Mouse (Mus musculus): ENCODE measurements at regions not wholly inside any gene's neighbourhood (a gene's known extent, or its start where the extent isn't known, plus 50 kb on each side); places are given as distances from the start of the nearest gene placed in this dataset.
A peak's percentile ranks its signal among the peaks of the same experiment; 100 is the strongest.

DNA sequence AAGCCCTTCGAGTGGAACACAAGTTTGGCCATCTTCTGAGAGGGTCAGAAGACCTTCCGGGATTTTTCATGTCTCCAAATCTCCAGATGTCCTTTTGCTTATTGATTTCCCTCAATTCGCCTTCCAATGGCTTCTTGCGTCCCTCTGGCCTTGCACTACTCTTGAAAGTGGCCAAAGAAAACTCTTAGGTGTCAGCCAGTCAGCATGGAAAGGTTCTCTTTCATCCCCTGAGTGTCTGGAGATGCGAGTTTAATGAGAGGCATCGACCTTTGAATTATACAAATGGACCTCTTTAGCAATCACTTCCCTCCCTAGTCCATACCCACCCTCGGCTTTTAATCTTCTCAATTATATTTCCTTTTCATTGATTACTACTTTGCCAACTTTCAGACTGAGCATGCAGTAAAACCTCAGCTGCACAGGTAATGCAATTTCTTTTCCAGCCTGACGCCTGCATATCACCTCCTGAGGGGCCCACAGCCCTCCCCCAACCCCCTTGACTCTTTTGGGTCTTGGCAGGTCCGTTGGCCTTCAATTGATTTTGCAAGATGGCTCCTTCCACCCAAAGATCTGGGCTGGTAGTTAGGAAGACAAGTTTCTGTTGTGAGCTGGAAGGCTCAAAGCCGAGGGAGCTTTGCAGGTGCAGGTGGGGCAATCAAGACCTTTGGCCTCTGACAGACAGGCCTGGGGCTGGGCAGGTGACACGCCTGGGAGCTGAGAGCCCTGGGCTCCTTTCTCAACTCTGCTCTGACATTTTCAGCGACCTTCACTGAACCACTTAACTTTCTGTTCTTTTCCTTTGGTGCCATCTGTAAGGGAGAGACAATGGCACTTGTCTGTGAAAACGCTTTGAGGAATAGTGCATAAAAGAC lies 461.8 kb downstream of the Ccdc171 start:
- DNase-seq = no peak

DNA sequence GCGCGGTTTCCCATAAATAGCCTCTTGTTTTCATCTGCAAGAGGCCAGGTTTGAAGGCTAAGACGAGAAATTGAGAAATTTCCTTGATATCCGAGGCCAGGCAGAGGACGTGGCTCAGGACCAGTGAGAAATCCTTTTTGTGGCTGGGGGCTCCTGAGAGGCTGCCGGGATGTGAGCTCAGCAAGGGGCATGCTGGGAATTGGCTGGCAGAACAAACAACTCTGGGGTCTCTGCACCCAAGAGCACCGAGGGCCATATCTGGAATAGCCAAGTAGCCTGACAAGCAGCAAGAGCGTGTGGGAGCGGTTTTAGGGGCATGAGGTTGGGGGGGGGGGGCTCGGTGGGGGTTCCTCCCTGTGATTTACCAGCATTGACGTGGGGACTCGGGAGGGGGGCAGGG lies 462.5 kb downstream of the Ccdc171 start:
- no peak for DNase-seq

DNA sequence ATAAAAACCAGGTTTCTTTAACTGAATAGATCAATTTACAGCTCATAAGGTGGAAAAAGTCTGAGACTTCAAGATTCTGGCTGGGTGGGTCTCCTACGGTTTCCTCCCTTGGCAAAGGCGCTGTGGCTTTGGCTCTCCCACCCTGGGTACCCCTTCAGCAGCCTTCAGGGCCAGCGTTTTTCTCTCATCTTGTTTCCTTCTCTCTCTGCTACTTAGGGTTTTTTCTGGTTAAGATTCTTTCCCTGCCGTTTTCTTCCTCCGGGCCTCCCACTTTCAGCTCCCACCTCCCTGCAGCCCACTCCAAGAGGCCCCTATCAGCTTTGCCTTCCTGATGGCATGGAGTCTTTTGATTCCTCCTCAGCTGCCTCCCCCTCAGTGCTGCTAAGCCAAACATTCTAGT lies 463.0 kb downstream of the Ccdc171 start:
- no peak for DNase-seq

DNA sequence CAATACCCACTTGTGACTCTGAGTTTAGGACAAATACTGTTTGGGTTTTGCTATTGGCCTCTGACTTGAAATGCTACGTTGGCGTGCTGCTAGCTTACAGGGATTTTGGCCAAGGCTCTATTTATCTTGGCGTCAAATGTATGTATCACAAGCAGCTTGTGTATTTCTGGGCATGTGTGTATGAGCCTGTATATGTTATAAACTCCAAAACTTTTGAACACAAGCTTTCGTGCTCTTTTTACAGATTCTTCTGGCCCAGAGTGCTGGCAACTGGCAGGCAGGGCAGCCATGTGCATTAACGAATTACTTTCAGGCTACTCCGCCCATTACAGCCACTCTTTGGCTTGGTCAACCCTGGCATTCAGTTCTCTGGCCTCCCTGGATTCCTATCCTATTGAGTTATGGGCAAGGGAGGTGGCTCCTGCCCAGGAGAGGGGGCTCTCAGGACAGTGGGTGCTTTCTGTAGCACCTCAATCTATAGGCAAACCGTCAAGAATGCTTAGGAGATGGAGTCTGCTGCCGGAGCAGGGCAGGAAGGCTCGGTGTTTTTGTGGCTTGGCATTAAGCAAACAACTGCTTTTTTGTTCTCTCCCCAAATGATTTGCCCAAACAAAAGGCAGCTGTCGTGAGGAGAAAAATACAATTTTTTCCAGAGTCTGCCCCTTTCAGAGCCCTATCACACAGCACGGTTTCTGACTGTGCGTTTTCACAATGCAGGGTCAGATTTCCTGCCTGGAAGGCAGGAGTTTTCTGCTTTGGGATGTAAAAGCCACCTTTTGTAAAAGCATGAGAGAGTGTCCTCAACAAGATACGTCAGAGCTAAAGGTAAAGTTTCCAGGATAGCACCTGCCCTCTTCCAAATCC lies 465.0 kb downstream of the Ccdc171 start:
- DNase-seq = no peak

DNA sequence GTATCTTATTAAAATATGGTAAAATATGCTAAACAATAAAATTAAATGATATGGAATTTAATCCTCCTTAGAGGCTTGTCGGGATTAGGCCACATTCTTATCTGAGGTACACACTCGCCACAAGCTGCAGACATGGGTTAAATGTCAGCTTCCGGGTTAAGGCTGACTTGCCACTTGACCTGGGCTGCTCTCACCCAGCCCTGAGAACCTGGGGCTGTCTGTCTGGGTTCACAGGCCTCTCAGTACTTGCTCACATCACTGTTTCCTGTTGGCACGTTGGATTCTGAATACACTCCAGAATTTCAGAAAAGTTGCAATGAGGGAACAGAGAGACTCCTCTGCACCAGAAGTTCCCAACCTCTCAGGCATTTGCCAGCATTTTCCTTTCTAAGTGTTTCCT lies 465.9 kb downstream of the Ccdc171 start:
- no peak for DNase-seq

DNA sequence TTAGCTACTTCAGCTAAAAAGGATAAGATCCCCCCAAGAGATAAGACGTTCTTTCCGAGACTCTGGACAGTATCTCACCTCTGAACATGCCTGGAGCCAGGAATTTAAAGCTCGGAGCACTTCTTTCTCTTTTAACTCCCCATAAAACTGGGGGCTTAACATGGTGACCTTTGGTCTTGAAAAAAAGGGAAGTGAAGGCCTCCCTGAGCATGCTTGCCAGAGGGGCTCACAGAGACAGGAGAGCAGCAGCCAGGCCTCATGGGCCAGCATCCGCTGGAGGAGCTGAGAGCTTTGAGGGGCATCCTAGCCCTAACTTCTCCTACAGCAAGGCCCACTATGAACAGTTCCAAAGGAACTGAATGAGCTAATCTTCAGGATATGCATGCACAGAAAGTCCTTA lies 471.7 kb downstream of the Ccdc171 start:
- no peak for DNase-seq

DNA sequence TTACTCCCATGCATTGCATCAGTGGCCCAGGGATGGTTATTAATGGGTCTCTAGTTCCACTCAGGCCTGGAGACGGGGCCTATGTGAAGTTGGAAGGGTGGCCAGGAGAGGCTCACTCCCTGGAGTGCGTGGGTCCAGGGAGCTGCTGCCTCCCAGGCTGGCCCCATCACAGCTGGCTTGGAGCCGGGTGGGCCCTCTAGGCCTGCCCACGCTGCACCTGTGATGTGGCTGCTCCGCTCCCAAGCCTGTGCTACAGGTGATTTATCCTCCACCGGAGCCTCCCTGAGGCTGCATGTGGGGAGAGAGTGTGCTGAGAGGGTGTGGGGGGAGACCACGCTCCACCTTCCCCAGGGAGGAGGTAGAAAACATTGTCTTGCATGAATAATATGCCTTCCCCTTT lies 476.3 kb downstream of the Ccdc171 start:
- no peak for DNase-seq

DNA sequence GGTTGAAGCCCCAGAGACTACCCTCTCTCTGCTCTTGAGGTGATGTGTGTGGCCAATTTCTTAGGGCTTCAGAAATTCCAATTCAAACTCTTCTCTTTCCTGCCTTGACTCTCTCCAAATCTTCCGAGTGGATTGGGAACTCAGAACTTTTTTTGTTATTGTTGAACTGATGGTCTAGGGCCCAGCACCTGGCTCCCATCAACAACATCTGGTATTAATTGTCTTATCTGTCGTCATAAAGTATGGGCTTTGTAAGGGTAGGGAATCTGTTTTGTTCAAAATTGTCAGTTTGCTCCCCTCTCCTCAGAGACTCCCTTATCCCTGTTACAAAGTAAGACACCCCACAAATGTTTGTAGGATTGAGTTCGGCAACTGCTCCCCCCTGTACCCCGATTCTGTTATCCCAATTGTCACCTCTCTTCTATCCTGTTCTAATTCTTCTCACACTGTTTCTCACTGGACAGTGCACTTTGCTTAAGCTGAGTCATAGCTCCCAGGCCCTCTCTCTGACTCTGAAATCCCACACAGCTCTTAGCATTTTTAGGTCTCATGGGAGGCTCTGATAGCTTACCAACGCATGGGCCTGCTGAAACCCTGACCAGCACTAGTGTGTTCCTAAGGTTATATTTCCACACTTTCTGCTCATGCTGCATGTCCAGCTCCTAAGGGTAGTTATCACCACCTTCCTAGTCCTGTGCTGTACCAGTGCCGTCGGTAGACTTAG lies 478.9 kb downstream of the Ccdc171 start:
- no peak for DNase-seq

DNA sequence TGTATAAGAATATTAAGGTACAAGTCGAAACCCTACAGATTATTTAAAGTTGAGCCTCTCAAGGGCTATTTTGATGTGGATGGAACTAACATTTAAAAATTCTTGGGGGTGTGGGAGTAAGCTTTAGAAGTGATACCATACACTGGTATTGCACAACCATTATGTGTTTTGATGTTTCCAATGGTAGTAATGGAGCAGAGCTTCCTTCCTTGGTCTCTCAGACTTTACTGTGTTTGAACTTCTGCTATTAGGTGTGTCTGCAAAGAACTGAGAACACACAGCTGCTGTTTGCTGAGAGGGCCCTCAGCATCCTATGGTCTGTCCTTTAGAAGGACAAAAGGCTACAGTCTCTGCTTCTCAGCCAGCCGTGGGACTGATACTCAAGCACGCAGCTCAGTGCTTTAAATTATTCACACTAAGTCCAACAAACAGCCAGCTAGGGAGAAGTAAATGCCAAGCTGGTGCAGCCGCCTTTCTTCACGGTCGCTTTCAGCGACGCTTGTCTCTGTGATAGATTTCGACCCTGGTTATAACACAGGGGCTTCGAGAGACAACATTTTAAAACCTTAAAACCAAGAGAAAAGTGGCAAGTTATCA lies 479.5 kb downstream of the Ccdc171 start:
- DNase-seq = no peak

DNA sequence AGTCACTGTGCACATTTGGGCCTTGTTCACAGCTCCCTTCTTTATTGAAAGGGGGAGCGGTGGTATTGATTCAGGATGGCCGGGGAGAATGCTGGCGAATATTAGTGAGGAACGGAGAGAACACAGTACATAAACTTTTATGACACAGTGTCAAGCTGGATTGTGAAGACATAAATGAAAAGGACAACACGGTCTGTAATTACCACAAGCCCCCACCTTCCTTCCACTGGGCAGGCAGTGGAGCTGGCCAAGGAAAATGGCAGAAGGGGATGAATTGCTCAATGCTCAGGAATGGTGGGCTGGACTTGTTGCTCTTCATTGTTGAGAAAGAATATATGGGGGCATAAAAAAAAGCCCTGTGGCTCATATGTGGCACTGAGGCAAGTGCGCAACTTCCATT lies 486.6 kb downstream of the Ccdc171 start:
- DNase-seq = no peak

DNA sequence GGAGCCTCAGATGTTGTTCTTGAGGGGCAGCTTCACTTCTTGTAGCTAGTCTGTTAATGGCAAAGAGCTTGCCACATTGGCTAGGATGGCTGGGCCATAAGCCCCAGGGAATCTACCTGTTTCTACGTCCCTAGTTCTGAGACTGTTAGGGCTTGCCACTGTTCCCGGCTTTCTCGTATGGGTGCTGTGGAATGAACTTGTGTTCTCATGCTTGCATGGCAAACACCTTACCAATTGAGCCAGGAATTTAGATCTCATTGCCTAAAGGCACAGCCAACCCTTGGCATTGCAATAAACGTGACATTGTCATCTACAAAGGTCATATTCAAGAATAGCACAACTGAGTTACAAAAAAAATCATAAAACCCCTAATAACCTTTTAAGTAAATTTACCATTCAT lies 489.8 kb downstream of the Ccdc171 start:
- no peak for DNase-seq

DNA sequence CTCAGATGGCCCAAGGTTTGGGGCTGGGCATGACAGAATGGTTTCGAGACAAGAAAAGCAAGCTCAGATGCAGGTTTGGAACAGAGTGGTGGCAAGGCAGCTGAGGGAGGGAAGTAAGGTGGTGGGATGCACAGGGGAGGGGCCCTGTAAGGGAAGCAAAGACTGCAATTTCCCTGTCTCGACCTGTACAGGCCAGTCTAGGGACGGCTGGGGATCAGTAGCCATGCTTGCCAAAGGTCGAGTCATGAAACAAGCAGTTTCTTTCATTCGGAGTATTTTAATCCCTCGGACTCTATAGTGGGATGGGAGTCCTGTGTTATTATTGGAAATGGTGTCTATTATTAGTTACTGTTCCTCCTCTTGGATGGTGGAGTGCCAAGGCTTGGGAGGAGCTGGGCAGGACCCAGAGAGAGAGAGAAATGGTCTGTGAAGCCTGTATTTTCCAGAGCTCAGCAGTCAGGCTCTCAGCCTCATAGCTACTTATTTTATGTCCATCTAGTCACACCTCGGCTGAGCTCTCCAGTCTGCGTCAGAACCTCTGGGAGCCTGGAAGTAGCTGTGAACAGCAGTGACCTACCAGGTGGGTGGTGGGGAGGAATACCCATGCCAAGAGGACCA lies 490.3 kb downstream of the Ccdc171 start:
- no peak for DNase-seq

DNA sequence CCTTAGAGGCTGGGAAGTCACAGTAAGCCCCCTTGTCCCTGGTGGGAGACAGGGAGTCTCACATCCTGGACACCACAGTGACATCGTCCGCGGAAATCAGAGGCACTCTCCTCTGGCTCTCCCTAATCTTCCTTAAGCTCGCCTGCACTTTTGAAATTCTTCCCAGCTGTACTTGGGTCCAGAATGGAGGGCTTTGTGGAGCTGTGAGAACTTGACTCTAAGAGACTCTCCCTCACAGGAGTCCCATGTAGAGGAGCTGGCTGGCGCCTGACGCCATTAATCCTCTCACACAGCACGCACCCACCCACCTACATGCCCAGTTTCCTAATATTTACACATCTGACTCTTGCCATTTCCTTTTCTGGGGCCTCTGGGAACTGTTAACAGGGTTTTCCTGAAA lies 492.8 kb downstream of the Ccdc171 start:
- DNase-seq = no peak

DNA sequence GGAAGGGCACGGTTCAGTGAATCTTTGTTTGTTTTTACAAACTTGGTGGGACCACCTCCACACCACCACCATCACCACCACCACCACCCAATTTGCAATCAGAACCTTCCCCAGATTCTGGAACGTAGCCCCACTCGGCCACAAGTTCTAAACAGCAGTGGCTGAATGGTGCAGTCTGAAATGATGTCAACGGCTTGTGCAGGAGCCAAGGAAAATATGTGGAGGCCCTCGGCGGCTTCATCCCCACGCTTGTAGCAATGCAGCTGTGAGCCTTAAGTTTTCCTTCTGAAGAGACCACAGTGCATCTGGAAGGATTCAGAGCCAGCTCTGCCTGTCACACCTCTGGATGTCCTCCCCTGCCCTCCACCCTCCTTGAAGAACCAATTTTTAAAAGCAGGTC lies 493.4 kb downstream of the Ccdc171 start:
- DNase-seq = peak in 1 of 2 experiments; percentile 3

DNA sequence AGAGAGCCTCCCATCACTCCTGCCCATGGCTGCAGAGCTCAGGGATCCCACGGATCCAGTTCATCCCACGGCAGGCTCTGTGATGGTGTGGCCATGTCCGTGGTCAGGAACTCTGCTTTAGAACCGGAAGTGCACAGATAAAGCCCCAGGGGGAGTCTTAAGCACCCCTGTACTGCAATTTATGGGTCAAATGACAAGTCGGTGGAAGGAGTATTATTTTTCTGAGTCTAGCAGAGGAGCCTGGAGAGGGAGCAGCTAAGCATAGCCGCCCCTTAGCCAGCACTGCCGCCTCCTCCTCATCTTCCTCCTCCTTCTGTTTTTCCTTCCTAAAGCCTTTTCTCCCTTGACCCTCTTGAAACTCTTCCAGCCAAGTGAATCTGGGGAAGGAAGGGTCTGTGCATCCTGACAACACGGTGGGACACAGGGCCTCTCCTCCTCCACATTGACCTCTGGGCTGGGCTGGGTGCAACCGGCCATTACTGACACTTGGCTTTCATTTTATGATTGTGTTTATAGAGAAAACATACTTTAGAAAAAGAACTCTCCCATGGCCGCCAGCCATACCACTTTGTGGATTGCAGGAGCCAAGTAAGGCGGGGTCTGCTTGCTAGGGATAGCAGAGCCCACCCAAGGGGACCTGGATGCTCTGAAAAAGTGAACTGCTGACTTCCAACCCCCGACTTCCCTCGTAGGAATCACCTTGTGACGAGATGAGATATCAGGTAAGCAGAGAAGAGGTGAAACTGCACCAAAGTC lies 494.3 kb downstream of the Ccdc171 start:
- no peak for DNase-seq

DNA sequence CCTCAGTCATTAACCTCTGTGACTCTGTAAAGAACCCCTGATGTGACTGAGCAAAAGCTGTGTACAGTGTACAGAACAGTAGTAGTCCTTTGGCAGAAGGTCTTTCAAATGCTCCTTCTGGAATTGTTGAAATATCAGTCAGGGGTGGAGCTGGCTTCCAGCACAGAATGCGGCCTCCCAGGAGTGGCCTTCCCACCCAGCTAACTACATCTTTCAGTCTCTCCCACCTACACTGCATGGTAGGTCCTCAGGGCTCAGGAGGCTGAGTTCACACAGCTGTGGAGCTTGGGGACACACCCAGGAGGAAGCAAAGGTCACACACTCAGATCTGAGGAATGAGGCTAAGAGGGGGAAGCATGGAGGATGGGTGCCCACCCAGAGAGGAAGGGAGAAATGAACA lies 495.3 kb downstream of the Ccdc171 start:
- DNase-seq = no peak

DNA sequence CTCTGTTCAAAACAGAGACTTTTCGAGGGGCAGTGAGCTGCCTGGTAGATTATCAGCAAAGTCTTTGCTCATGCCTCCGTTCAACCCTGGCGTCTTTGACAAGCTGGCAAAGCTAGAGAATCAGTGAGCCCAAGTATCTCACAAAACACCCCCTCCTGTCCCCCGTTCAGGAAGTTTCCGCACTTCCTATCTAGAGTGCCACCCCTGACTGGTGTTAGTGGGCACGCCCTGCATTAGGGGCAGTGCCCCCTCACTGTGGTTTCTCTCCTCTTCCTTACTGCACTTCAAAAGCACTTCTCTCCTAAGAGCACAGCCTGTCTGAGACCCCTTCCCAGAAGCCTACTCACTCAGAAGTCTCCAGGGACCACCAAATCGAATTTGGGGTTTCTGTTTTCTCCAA lies 497.0 kb downstream of the Ccdc171 start:
- DNase-seq = no peak

DNA sequence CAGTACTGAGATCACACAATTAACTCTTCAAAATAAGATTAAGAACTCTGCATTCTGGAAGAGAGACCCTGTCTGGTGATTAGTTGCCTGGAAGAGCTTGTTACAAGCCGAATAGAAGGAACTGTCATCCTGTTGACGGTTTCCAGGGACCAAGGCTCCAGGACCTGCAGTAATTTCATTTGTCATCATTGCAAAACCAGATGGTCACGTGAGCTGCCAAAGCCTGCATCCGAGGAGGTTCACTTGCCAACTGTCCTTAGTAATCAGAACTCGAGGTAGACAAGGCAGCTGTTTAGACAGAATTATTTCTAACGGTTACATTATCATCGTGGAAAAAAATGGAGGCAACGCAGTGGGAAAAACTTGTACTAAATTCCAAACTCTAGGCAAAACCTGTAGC lies 500.8 kb downstream of the Ccdc171 start:
- no peak for DNase-seq

DNA sequence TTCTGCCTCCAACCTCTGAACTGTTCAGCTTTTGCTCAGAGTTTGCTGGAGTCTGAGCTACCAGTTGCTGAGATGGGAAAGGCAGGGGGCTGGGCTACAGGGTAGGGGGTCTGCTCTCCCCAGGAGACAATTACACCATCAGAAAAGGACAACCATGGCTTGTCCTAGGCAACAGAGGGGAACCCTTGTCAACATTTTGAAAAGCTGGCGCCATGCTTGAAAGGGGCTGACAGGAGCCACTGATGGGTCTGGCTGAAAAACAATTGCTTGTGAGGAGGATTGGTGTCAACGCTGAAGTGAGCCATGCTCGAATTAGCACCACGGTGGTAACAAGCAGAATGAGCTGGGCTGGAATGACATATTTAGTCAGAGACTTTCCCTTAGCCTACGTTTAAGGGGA lies 502.8 kb downstream of the Ccdc171 start:
- no peak for DNase-seq

DNA sequence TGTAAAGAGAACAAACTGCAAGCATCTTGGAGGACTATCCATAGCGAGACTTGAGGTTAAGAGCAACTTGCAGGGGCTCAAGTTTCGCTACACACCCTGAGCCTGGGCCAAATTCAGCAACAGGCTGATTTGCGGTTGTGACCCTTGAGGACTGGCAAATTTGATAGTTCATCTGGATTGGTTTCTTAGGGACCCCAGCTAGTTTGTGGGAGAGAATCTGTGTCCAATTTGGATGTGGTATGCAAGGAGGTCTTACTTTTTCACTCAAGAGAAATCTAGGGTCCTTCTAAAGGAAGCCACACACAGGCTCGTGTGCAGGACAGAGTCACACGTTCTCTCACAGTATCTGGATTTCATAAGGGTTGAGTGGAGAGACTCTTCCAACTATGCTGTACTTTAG lies 505.6 kb downstream of the Ccdc171 start:
- DNase-seq = no peak

DNA sequence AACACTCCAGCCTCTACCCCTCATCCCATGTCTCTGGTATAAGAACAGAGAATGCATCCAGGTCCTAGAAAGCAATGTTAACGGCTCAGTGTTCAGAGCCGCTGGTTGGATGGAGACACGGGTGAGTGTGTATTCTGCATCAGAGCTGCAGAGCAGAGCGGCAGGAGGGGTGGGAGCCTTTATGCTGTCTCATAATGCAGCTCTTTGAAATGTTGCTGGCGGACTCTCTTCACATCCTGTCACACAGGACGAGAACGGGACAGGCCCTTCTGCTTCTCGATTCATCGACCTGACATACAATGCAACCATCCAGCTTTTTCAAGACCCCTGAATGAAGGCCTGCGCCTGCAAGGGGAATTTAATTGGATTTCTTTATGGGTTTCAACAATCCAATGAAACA lies 507.2 kb downstream of the Ccdc171 start:
- DNase-seq = no peak

DNA sequence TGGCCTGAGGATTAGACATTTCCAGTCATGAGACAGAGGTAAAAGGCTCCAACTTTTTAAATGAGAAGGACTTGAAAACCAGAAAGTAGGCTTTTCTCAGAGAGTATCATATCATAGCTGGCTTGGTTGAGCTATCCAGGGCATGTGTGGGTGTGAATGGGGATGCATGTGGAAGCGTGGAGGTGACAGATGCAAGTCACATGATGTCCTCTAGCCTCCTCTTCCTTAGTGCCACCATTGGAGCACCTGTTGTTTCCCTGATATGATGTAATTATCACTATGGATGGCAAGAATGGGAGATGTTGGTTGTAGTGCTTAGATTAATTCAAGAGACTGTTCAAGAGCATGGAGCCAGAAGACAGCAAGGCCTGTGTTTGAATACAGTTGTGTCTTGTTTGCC lies 510.0 kb downstream of the Ccdc171 start:
- DNase-seq = no peak

Data from lung, adult 18-20 months (tissue).